Mouse (Mus musculus): Measurements from ENCODE around the gene Med24.

Med24 gene

DNA sequence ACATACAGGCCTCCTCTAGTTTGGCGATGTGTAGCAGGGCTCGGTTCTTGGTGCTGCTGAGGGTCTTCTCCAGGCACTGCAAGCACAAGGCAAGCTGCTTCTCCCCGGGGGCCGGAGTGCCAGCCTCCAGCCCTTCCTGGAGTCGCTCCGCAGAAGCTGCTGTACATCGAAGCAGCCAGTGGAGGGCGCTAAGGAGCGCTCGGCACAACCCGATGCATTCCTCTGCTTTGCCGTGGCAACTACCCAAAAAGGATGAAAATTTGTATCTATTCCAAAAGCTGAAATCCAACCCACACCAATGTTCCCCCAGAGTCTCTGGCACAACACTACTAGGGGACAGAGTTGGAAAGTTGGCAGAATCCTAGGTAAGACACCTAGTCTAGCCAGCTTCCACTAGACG, 11.3 kb downstream of the Med24 start:
- peak; percentile 78 for DNase-seq

DNA sequence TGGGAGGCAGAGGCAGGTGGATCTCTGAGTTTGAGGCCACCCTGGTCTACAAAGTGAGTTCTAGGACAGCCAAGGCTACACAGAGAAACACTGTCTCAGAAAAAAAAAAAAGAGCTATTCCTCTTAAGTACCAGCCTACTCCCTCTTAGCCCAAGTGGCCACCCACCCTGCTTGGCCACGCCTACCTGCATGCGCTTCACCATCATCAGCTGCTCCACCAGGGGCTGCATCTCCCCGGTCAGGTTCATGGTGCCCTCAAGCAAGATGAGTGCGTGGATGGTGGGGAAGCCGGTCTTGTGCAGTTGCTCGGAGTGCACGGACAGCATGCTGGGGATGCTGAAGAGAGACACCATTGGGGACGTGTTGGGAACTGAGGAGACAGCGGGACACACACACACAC, 13.3 kb downstream of the Med24 start:
- DNase-seq, result no peak

DNA sequence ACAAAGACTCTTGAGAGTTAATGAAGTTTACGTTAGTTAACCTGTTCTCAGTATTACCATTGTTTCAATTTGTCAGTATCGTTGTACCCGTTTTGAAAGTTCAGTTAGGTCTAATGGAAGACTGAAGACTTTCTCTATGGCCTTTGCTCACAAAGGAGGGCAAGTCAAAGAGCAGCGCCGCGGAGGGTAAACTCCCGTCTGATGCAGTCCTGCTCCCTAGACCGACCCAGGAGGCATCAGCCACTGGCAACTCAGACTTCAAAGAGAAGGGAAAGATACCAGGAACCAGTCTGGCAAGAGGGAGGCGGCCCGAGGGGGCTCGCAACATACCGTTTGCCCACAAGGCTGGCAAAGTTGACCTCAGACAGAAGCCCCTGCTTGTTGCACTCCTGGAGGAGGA, 15.5 kb downstream of the Med24 start:
- peak; percentile 34 for DNase-seq

DNA sequence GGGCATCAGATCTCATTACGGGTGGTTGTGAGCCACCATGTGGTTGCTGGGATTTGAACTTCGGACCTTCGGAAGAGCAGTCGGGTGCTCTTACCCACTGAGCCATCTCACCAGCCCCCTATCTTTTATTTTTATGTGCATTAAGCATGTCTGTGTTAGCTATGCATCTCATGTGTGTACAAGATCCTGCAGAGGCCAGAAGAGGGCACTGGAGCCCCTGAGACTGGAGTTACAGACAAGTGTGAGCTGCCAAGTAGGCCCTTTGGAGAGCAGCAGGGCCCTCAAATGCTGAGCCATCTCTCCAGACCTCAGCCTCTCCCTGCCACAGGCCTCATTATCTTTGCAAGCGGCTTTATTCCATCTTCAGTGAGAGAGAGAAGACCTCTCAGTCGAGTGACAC, 17.2 kb downstream of the Med24 start:
- peak; percentile 61 for DNase-seq

DNA sequence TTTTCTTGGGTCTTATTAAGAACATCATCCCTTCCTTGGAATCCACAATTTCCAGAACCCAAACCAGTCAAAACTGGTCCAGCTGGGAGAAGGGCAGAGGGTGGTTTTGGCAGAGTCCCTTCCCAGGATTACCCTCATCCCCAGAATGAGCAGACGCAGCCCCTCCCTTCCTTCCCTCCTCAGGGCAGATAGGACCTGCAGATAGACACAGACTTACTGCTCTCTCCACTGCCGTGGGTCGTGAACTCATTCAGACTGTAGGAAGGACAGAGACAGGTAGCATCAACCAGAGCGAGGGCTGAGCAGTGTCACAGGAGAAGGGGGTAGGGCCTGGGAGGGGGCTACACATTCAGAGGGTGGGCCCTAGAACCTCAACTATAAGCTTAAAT, 18.2 kb downstream of the Med24 start:
- DNase-seq, result no peak

DNA sequence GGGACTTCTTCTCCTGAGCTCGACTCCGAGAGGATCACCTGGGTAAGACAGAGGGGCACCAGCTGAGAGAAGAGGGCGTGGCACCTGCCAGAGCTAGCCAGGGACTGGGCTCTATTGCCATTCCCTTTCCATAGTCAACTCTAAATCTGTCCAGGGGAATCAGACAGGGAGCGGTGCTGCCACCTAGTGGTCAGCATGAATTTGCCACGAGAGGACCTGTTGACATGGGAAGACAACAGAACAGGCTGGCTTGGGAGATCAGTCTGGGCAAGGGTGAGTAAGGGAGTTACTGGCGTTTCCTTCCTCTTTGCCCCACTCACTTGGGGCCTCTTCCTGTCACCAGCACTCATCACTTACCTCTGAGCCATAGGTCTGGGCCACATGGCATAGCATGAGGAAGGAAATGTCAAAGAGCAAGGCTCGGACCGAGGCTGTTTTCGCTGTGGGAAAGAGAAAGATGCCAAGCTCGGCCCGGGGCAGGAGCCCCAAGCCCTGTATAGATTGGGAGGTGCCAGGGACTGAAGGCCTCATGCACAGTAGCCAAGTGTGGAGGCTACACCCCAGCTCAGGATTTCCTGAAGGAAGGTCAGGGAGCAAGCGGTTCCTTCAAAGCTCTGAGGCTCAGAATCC, 18.7 kb downstream of the Med24 start:
- DNase-seq, result peak; percentile 88

DNA sequence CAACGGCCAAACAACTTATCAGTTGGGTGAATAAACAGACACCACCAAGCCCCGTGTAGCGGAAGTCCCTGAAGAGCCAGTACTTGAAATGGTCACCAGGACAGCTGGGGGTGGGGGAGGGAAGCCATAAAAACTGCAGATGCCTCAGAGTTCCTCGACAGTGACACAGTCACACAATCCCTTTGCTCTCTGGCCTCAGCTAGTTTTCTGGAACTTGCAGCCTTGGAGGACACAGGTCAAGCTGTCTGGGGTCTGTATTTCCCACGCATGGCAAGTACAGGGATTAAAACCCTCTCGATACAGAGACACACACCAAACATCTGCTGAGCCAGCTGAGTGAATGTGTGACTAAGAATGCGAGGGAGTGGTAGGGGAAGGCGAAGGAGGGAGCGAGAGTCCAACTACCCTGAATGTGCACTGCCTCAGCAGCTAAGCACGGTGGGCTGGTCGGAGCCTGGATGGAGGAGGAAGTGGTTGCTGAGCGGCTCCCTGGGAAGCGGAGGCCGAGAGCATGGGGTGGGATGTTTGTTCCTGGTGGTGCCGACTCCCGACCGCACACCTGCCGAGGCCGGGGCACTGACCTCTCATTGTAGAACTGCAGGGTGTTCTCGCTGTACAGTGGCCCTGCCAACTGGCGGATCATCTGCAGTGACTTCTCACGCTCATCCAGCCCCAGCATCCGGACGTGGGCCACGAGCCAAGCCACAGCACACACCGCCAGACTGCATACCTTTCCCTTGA, 20.1 kb downstream of the Med24 start:
- DNase-seq, result no peak

DNA sequence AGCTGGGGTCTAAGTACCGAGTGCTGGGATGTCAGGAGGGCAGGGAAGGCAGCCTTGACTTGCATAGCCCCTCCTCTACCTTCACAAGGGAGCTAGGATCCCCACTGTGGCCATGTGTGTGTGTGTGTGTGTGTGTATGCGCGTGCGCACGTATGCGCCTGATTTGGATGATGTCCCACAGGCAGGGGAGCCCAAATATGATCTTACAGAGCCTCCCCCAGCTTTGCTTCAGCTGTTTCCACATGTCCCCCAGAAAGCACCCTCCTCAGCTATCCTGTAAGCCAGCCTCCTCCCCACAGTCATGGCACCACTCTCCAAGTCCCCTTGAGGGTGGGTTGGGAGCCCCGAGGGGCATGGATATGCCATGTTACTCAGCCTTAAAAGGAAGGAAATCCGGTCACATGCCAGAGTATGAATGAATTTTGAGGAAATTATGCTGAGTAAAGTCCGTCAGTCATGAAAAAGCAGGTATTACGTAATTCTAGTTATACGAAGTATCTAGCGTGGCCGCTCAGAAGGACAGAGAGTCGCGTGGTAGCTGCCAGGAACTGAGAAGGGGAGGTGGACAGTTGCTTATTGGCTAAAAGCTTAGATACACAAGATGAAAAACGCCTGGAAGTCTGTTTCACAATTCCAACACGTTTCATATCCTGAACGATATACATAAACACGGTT, 20.8 kb downstream of the Med24 start:
- no peak for DNase-seq

DNA sequence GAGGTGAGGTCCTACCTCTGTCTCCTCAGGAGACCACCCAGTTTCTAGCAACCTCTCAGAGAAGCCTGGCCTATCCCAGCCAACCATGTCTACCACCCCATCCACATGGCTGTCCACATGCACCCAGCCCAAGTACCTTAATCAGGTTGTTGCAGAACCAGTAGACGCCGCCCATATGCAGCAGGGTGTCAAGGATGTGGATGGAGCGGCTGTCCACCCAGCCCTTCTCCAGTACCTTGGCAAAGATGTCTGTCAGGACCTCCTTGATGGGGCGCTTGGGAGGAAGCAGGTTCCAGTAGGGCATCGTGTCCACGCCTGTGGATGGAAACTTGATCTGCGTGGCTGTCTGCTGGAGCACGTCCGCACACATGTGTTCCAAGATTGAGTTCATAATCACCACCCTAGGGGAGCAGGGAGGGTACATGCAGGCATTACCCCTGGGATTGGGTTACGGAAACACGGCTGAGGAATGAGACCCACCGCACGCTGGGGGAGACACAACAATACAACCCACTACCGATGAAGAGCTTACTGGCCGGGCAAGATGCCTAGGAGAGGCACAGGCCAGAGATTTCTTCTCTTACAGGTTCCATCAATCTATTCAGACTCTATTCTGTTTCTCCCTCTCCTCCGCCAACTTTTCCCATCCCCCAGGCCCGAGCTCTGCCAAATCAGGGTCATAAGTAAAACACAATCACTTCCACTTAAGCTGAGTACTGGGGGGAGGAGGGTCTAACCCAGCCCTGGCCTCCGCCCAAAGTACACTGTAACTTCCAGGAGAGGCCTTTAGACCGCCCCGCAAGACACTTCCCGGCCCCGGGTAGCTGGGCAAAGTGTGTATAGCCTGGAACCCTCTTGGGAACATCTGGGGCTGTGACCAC, 21.6 kb downstream of the Med24 start:
- no peak for DNase-seq

DNA sequence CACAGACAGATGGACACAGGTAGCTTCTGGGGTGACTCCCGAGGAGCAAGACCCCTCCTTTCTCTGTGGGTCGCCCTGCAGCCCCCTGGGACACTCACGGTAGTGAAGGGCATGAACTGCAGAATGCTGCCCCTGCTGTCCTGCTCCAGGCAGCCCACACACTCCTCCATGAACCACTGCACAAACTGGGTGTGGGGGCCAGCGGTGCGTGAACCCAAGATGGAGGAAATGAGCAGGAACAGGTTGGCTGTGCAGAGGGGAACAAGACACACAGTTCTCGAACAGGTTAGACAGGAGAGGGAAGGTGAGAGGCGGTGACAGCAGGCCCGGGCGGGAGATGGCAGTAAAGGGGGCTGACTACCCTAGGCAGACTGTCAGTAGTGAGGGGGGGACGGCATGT, 24.2 kb downstream of the Med24 start:
- DNase-seq, result no peak

DNA sequence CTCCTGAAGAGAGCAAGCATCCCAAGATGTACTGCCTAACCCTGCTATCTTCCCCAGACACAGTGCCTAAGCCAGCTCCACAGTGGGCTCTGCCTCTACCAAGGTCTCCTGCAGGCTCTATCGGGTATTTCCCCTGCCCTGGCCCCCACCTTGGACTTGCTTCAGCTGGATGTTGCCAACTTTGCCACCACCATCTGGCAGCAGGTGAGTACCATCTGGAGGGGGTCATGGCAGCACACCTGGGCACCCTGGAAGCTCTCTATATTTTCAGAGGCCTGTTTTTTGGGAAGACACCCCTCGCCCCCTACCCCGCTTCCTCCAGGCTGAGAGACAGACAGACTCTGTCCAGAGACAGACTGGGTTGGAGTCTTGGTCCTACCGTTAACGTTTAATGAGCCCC, 26.9 kb downstream of the Med24 start:
- no peak for DNase-seq

DNA sequence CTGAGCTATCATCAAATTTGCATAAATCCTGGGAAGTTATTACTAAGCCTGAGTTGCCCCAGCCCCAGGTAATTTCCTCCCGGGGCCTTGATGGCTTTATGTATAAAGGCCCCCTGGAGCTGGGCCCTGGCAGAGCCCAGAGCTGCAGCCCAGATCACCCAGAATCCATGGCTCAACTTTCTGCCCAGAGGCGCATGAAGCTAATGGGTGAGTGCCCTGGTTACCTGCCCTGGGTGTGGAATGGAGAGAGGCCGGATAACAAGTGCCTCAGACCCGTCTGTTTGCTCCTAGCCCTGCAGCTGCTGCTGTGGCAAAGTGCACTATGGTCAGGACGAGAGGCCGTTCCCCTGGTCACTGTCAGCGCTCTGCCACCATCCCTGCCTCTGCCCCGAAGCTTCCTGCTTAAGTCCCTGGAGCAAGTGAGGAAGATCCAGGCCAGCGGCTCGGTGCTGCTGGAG, 28.0 kb downstream of the Med24 start, which contains the start of gene Csf3:
Csf3 (plus strand) TSS at position 51 of the 458 bp plus-strand sequence.
- no peak for DNase-seq

DNA sequence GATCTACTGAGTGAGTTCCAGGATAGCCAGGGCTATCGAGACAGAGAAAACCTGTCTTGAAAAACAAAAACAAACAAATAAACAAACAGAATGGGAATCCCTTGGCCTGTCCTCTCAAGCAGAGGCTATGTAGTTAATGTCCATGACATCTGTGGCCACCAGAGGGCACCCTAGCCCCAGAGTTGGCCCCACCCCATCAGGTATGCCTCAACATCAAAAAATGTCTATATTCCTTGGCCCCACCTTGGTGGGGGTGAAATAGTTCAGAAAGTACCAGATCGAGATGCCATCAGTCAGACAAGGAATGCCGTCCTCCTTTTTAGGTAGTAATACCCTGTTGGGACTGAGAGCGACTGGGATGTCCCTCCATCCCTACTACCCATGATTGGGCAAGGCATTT, 29.3 kb downstream of the Med24 start:
- peak; percentile 89 for DNase-seq

DNA sequence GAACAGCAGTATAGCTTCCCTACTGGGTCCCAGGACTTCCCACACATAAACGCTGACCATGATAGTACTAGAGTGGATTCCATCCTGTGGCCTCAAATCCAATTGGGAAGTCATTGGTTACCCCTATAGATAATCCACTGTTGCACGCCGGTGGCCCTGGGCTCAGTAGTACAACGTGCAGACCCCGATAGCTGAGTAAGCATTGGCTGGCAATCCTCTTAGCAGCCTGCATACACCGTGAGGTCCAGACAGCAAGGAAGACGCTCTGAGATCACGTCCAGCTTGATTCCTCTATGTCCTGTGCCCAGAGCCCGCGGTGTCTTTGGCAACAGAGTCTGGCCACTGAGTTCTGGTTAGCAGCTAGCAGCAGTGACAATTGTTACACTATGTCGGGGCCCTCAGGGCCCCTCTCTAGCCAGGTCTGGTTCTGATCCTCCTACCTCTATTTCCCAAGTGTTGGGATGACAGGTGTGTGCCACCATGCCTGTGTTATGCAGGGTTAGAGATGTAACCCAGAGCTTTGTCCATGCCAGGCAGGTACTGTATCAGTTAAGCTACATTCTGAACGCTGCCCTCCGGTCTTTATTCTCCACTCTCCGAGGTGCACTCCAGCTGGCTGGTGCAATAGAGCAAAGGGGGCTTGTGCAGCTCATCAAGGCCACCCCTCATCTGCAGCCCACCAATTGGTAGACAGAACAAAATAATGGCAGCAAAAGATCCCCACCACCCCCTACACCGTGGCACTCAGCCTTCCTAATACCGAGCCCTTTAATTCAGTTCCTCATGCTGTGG, 30.2 kb downstream of the Med24 start:
- no peak for DNase-seq

DNA sequence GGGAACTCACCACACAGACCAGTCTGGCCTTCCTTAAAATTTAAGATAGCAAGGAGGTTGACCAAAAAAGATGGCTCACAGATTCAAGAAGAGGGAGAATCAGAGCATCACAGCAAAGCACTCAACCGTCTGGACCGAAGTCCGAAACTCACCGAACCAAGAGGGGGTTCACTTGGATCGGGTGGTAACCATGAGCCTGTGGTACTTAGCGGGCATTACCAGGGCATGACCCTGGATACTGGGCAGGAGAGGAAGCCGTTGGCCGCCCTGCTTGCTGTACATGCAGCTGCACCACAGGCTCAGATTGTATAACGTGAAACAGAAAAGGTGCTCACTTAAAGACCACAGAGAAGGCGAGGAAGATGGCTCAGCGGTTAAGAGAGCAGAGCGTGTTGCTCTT, 32.0 kb downstream of the Med24 start:
- DNase-seq, result no peak

DNA sequence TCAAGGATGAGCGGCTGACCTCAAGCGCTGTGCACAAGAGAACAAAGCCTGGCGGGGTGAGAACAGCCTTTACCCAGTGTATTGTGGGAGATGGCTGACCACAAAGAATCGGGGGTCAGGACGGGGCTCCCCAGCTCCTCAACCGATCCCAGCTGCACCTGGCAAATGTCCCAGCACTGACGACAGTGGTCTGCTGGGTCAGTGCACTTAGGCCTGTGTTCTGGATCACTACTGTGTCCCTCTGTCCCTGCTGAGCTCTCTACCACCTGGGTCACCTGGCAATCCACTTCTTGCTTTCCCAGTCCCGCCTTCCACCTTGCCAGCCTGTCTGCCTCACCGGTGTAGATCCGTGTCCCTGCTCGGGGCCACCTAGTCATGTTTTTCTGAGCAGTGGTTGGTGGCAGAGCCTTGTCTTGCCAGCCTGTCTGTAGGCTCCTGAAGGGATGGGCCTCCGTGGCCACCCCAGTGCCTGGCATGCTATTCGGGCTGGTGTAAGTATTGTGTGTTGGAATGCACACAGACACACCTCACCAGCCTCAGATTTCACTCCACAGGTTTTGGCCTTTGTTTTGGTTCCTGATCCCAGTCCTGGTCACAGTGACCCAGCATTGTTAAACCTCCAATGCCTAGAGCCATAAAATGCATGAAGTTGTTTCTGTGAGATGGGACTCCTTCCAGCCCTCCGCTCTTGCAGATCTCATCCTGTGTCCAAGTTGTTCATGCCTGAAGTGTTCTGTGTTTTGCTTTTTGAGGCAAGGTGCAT, 32.6 kb downstream of the Med24 start:
- no peak for DNase-seq

DNA sequence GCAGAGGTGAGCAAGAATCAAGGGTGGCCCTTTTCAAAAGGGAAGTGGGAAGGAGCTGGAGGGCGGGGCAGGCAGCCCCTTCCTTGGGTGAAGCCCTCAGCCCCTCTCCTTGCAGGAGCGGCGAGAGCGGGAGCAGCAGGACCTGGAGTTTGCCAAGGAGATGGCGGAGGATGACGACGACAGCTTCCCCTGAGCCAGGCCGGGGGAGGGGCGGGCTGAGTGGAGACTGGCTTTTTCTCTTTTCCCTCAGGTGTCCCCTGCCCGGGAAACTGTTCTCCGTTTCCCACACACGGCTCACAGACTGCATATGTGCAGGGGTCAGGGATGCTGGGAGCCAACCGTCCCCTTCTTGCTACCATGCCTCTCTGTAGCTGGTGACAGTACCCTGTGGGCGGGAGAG, 33.8 kb downstream of the Med24 start:
- no peak for DNase-seq

DNA sequence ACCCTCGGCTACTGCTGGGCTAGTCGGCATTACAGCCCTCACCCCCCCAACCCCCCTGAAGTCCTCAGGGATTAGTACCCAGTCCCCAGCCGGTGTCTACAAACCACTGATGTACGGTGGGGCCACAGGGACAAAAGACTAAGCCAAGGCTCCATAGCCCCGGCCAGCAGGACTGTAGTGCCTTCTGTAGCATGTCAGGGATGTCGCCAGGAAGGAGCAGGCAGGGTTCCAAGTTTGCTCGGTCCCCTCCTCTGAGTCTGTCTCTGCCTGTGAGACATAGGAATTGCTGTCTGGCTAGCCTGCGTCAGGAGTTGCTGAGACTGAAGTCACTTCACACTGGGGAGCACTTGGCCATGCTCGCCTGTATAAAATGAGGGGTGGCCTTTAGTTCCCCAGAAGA, 34.9 kb downstream of the Med24 start:
- no peak for DNase-seq

DNA sequence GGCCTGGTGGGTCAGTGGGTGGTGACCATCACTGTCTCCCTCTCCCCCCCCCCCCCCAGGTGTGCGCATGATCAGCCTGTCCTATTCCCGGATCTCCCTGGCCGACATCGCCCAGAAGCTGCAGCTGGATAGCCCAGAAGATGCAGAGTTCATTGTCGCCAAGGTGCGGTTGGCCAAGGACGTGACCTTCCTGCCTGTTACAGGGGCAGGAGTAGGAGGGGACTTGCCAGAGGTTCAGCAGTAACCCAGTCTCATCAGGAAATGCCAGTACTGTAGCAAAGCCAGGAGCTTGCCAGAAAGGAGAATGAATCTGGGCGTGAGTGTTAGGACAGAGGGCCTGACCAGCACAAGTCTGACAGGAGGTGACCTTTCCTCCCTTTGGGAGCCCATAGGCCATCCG, 35.5 kb downstream of the Med24 start:
- DNase-seq, result no peak

DNA sequence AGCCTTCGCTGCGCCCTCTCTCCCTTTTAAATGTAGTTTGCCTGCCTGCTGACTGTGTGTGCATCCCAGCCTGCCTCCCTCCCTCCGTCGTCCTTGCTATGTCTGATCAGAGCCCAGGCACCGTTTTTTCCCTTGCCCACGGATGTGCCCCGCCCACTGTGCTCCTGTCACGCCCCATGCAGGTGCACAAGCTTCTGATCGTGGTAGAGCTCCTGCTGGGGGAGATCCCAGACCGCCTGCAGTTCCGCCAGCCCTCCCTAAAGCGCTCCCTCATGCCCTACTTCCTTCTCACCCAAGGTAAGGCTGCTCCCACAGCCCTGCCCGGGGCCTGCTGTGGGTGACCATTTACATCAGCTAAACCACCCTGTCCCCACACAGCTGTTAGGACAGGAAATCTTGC, 36.0 kb downstream of the Med24 start:
- DNase-seq, result peak; percentile 87

DNA sequence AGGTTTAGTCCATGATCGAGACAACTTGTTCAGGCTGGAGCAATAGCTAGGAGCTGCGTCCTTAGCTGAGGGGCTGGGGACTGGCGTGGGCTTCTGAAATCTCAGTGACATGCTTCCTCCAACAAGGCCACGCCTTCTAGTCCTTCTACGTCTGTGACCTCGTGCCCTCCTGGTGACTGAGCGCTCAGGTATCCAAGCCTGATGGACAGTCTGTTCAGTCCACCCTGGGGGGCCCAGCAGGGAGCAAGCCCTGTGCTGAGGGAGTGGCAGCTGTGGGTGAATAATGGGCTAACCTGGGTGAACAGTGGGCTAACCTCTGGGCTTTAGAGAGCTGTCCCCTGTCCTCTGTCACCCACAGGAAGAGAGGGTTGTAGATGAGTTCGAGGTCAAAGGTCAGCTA, 41.2 kb downstream of the Med24 start:
- DNase-seq, result no peak

DNA sequence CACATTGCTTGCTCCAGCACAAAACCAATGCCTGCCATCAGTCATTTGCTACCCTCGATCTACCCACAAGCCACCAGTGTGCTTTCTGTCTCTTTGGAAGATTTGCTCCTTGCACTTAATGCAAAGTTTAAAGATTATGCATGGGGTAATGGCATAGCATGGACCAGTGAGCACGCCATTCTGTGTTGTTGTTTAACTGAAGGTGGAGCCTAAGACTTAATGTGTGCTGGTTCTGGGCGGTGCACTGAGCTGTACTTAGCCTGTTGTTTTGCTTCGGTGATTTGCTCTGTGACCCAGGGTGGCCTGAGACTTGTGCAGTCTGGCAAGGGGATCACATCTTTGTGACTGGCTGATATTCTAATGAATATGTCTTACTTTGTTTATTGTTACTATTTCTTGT, 42.3 kb downstream of the Med24 start:
- DNase-seq, result no peak
